Mouse (Mus musculus) frontal cortex, postnatal 36 days (tissue): ENCODE data around the gene Dnaaf1.

Experiments
- DNase-seq, 2 experiments: peaks; one replicate each; pipeline ENCODE4 v3.0.0; 2022; ENCODE audit warnings: low spot score in 2 of 2

Dnaaf1 gene

DNA sequence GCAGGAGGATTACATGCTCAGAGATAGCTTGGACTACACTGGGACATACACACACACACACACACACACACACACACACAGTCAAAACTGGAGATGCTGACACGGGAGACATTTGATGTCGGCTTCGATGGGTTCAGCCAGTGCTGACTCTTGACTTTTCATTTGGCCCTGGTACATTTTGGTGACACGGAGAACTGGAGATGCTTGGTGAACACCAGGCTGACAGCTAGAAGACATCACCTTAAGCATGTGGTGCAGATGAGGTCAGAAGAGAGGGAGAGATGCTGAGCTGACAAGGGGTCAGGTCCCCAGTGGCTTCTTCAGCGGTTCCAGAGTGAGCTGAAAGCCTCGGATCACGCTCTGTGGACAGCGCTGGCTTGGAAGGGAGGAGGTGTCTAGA, 48.0 kb downstream of the Dnaaf1 start:
- no peak for DNase-seq

DNA sequence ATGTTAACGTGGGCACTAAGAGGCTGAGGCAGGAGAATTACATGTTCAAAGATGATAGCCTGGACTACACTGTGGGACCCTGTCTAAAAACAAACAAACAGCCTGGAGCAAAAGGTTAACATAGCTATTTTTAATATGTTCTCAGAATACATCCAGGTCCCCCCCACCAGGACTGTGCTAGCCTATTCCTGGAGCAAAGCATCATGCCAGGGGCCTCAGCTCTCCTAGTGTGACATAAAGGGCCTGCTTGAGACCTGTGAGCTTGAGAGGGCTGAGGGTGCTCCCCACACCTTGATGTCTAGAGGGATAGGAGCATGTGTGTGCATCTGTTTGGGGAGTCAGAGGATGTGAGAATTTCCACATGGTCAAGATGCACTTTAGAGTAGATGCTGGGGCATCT, 48.7 kb downstream of the Dnaaf1 start:
- DNase-seq = no peak

DNA sequence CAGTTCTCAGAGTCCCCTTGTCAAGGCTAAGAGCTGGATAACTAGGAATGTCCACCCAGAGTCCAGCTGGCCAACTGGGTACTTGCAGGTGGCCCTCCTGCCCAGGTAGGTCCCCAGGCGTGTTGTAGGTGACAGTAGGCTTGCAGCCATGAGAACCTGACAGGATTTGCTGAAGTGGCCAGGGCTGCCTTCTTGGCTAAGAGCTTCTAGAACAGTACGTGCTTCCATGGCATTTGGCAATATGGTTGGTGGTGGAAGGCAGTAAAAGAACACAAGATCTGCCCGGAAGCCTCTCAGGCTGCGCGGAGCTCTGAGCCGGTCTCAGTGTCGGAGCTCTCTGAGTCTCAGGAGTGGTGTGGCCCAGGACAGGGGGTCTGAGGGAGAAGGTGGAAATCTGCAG, 49.9 kb downstream of the Dnaaf1 start:
- DNase-seq = no peak

DNA sequence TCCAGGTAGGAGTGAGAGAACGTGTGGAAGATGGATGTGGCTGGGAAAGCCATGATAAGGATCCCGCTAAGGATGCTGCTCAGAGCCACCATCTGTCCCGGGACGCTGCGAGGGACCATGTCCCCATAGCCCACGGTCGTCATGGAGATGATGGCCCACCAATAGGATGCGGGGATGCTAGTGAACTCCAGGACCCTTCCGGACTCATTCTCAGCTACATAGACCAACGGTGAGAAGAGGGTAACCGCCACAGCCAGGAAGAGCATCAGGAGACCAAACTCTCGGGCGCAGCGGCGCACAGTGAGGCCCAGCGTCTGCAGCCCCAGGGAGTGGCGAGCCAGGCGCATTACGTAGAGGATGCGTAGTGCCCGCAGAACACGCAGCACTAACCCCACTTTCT, 50.8 kb downstream of the Dnaaf1 start:
- DNase-seq = no peak

DNA sequence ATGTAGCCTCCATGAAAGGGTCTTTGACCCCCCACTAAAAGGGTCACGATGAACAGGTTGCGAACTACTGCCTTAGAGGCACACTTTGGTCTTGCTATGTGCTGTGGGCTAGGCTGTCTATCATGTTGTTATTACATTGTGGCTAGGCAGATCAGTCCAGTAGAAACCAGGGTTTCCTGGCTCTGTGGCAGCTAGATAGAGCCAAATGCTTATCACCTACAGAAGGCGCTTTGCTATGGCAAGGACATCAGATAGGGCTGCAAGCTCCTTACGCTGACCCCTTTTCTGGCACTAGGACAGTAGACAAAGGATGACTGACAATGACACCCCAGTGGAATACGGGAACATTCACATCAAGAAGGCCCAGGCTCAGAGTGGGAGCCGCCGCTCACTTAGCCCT, 52.2 kb downstream of the Dnaaf1 start:
- no peak for DNase-seq

DNA sequence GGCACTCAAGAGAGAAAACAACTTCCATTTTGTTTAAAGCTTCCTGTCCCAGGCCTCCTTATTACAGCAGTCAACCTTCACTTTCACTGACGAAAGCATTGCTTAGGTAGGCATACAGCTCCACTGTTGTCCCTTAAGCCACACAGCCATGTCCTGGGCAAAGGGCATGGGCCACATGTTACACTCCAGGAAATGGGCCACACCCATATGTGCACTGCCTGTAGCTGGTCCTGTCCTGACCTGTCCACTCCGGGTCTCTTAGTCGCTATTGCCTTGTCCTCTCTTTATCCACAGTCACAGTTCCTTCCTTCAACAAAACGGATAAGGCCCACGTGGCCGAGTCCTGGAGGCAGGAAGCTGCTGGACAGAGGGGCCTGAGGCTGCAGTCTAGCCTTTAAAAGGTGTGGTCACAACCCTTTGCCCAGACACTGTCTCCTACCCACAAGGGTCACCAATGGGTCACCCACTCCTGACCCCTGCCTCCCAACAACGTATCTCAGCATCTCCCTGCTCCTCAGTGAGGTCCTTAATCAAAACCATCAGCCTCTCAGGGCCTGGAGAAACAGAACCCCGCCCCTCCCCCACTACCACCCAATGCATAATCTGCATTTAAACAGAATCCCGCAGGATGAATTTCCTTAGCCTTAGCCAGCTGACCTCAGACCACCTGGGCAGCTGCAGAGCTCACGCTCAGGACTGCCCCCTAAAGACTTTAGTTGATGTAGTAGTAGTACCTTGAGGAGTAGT, 52.8 kb downstream of the Dnaaf1 start:
- no peak for DNase-seq

DNA sequence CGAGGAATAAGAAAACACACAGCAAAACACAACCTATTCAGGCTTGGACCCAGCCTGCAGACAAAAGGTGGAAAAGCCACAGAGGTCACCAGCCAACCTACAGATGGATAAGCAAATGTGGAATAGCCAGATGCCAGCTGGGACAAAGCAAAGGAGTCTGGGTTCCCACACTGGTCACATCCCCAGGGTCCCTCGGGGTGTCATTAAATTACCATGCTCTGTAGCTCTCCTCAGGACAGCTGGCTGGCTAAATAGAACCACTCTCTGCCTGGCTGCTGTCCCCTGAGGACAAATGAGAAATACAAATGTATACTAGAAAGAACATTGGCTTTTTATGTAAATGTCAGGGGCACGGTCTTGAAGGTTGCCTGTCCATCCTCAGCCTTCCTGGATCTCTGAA, 55.8 kb downstream of the Dnaaf1 start:
- DNase-seq = no peak

DNA sequence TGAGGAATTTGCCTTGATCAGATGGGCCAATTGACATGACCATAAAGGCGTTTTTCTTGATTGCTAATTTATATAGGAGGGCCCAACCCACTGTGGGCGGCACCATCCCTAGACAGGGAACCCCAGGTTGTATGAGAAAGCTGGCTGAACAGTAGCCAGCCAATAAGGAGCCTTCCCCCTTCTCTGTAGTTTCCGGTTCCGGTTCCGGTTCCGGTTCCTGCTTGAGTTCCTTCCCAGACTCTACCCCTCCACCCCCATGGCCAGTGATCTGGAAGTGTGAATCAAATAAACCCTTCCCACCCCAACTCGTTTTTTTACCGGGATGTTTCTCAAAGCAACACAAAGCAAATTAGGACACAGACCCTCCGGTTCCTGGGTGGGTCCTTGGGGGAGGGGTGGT, 57.2 kb downstream of the Dnaaf1 start:
- DNase-seq = no peak

DNA sequence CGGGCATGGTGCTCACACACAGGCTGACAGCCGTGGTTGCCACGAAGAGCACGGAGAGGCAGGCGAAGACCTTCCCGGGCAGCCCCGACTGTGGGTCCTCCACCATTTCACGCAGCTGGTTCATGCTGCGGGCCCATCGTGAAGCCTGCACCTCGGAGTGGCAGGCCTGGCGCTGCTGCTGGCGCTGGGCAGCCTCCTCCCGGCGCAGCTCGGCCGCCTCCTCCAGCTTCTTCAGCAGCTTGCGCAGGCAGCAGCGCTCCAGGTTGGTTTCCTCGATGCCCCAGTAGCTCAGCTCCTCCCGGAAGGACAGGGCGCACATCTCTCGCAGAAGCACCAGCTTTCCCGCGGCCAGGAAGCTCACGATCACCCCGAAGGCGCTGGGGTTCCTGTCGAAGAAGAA, 57.9 kb downstream of the Dnaaf1 start:
- no peak for DNase-seq

DNA sequence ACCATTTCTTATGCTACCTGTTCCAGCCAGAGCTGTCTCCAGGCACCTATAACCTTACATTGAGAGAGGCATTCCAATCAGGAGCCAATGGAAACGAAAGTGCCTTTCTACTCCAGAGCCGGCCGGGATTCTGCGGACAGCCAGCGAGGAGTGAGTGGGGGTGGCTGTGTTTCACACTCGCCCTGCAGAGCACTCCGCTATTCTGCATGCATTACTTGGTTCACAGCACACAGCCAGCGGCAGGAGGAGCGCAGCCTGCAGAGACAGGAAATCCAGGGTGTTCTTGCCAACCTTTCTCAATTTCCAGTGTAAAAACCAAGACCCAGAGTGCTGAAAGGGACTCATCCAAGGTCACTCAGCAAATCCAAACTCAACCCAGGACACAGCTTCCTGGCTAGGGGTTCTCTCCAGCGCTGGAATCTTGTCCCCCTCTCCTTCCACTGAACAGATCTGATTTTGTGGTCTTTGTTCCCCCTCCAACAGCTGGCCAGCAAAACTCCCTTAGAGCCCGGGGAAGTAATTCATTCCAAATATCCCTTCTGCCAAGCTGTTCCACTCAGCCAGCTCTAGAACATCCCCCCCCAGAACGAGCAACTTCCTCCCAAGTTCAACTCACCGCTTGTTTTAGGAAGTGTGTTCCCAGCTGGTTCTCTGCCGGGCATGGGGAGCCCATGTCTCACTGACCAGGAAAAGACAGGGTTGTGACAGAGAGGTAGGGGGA, 59.7 kb downstream of the Dnaaf1 start:
- peak; percentile 13 to 19 for DNase-seq

DNA sequence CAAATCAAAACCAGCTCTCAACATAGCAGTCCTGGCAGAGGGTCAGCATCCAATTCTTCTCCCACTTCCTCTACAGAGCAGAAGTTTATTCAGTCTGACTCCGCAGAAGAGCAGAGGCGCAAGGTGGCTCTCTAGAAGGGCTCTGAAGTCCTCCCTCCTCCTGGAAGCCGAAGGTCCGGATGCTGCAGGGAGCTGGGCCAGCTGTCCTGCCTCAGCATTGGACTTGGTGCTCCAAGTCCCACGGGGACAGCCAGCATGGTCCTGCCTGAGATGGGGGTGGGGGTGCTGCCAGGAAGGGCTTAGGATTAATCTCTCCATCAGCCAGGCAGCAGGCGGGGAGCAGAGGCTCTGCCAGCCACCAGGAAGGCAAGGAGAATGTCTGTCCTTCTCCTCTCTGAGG, 60.3 kb downstream of the Dnaaf1 start, which contains the start of gene Kcng4:
Gene Kcng4 (minus strand): TSS at position 303 of the 400 bp plus-strand sequence.
- no peak for DNase-seq

DNA sequence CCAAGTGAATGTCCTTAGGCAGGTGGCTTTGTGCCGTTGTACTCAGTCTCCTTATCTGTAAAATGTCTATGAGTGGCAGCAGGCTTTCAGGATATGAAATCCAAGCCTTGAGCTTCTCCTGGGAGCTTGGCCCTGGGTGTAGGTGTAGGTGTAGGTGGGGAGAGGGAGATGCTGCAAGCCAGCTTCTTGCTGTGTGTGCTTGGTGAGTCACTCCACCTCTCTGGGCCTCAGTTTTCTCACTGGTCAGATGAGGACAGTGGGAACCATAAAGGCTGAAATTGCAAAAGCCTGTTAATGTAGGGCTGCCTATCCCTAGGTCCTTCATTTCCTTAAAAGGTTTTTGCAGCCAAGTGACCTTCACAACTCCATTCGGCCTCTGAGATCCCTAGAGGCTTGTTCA, 60.9 kb downstream of the Dnaaf1 start:
- DNase-seq = no peak

DNA sequence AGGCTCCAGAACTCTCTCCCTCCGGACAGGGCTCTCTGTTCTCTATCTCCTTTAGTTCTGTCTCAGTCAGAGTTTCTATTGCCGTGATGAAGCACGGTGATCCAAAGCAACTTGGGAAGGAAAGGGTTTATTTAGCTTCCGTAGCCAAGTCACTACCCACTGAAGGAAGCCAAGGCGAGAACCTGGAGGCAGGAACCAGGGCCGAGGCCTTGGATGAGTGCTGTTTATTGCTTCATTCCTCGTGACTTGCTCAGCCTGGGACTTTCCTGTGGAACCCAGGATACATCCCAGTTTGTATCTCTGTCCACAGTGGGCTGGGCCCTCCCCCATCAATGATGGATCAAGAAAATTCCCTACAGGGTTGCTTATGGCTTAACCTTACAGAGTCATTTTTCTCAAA, 61.7 kb downstream of the Dnaaf1 start:
- no peak for DNase-seq

DNA sequence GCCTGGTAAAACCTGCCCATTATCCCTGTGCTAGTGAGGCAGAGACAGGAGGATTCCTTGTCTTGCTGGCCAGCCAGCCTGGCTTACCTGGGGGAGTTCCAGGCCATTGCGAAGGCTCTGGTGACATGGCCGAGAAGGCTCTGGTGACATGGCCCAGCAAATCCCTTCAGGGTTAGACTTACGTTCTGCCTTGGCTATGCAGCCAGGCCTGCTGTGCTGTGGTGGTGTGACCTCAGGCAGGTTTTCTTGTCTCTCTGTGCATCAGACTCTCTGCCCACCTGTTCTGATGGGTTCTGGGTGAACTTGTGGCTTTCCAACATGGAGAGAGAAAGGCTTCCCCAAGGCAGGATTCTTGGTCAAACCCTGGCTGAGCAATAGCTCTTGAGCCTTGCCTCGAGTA, 62.3 kb downstream of the Dnaaf1 start:
- no peak for DNase-seq

DNA sequence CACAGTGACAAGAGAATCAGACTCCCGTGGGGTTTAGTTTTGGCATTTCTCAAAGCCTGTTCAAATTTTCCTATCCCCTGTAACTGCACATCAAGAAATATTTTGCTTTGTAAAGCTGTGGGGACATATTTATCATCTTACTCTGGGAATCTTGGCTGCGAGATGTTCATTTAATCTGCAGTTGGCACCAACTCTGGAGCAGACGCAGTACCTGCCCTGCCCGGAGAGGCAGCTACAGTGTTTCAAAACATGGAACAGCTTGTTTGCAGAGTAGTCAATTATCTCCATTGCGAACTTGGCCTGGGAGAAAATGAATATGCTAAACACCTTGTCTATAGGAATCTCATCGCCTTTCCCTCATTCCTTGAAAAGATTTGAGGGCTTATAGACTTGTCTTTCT, 63.2 kb downstream of the Dnaaf1 start:
- DNase-seq = no peak

DNA sequence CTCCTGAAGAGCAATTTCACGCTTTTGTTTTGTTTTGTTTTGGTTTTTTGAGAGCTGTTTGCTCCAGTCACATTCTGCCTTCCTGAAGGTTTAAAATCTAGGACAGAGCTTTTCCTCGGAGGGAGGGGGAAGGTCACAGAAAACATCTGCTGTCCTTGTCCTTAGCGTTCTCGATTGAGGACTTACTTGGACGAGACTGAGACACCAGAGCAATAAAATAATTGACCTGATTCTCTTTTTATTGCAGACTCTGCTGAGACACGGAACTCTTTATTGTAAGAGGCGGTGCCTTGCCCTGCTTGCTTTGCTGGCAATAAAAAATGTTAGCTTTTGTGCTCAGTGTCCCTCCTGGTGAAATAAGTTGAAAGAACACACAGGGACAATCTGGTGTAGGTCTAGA, 64.8 kb downstream of the Dnaaf1 start:
- DNase-seq = no peak

DNA sequence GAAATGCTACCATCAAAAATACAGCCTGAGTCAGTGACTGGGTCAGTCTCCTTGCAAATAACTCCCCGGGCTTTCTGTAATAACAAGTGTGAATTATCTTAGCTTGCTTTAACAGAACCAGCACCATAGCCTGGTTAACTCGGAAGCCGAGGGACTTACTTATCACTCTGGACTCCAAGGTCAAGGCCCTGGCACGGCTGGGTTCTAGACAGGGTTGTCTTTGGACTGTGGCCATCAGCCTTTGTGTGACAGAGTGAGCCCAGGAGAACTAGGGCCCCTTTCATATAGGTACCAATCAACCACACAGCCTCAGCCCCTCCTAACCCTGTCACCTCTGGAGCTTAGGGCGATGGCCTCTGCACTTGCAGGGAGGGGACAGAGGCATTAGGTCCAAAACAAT, 66.0 kb downstream of the Dnaaf1 start:
- no peak for DNase-seq

DNA sequence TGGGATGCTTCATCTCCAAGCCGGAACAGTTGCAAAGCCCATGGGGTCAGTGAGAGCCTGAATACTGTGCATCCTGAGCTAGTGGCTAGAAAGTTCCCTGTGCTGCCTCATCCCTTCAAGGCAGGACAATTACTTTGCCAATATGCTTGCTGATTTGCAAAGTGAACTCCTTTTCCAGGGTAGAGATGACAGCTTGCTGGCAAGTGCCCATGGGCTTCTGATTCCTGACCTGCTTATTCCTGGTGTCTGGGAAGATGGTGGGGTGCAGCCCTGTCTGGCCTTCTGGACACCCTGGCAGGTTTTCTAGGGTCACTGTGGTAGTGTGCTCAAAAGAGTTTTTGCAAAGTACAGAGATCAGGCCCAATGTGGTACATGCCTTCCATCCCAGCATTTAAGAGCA, 67.9 kb downstream of the Dnaaf1 start:
- DNase-seq = no peak

DNA sequence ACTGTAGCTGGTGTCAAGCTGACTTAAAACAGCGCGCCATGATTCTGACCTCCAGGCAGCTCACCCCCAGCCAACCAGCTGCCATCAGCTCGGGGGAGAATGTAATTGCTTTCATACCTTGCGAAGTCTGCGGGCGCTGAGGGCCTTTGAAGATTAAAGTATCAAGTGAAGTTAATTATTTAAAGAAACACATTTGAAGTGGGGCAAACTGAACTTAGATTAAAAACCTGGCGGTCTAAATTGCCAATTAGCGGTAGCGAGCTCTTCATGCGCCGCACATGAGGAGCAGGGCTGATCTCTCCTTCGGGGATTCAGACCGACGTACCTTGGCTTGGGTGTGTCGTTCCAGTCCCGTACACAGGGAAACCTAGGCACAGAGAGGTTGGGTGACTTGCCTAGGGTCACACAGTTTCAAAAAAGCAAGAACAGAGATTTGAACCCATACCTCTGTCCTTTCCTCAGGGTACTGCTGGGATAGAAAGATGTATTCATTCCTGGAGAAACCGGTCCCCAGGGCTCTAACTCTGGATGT, 69.5 kb downstream of the Dnaaf1 start:
- DNase-seq = no peak

DNA sequence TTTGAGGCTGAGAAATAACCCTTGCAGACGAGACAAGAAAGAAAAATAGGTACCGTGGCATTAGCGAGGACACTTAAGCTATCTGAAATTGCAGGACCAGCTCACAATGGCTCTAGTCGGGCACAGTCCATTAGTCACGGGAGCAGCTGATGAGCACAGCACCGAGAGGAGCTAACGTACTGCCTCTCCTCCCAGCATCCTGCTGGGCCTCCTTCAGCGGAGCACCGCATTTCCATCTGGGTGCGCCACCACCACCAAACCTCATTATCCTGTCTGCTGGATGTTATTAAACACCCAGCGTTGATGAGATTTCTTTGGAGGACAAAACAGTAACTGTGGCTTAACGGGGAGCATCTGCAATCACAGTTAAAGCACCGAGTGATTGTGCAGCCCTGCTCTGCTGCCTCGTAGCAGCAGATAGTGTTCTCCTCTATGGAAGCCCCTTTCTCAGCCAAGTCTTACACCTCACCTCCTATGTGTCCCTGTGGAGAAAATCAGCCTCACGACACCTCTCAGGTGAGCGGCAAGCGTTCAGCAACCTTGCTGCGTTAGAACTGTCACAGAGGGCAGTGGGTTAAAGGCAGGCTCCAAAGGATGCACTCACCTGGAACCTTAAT, 70.1 kb downstream of the Dnaaf1 start:
- DNase-seq = no peak

DNA sequence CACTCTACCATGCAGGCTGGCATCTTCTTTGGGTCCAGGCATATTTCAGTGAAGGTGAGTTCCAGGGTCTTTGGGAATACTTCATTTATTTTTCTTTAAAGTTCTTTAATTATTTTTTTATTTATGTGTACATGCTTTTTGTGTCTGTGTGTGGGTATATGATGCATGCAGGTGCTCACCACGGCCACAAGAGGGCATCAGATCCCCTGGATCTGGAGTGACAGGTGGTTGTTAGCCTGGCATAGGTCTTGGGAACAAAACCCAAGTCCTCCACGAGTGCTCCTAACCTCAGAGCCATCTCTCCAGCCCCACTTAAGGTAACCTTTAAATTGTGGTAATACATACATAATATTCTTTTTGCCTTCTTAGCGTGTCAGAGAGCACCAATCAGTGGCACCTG, 71.2 kb downstream of the Dnaaf1 start:
- DNase-seq = no peak

DNA sequence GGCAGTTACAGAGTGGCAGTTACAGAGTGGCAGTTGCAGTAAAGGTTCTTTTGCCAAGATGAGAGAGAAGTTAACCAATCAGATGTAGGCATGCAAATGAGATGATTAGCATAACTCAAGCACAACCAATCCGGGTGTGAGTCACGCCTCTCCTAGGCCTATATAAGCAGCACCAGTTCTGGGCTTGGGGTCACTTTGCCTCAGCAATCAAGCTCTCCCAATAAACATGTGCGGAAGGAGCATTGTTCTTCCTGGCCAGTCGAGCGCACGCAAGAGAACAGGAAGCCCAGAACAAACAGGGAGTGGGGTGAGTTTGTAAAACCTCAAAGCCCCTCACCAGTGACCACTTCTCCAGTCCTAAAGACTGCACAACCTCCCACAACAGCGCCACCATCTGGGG, 71.8 kb downstream of the Dnaaf1 start:
- DNase-seq = no peak
